Mouse (Mus musculus): ENCODE data around the gene Fbxl7. TPM values are rescaled to one million over a fixed set of nuclear protein-coding genes. Genes with fewer than 3 reads are reported as not detected.

Gene Fbxl7
- total RNA-seq, 4 experiments from 2014 or later = 0.63 to 0.80 (median 0.75) TPM

DNA sequence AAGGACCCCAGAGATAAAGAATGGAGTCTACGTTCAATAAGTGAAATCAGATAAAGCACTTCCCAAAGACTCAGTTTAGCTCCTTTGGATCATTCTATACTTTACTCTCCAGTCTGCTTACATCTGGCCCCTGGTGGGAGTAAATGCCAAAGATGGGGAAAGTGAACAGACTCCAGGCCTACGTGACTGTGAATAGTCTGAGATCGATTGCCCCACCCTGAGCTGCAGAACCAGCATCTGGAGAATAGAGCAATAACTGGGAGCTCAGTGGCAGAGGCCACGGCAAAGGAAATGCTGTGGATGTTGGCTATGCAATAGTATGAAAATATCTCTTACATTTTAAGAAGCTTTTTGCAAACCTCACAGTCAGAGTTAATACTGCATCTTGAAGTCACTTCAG, 394.4 kb downstream of the Fbxl7 start:
- no peak for DNase-seq (ENCODE audit: low spot score in 2 of 2)

Measured in gastrocnemius, adult 8-10 months (tissue).